Mouse (Mus musculus) adrenal gland, adult 18-20 months (tissue): ENCODE results near the gene Olfr1306. TPM values are rescaled to one million over a fixed set of nuclear protein-coding genes. Genes with fewer than 3 reads are reported as not detected.

Experiments used
- DNase-seq, 2 experiments: peaks; one replicate each; pipeline ENCODE4 v3.0.0; 2021 to 2022; ENCODE audit warnings: low spot score in 2 of 2
- long read RNA-seq, 2 experiments: library from polyadenylated mRNA; stranded (forward); transcript quantifications; one replicate each; pipeline ENCODE4 v2.0.0; 2021
- total RNA-seq, 2 experiments: library from RNA; stranded (reverse); gene quantifications; 1 replicate in 1 of 2; 2 replicates in 1 of 2; pipeline ENCODE4 v1.2.3; 2021

The Olfr1306 gene
- total RNA-seq = not detected
- long read RNA-seq, experiment 1 = 0 reads
- long read RNA-seq, experiment 2 = 0 reads

DNA sequence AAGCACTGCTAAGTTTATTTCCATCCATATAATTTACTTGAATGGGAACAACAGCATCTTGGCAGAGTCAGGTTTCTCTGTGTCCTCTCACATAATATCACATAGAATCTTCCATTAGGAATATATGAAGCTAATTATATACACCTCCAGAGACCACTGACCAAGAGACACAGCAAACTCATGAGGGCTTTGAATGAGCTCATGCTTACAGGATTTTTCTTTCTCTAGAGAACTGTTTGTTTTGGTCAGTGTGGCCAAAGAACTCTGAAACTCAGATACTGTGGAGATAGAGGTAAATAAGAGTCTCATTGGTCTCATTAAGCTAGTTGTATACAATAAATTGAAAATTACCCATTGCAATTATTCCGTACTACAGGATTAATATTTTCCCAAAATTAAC, at the start of gene Olfr1306:
Gene Olfr1306 (minus strand): TSS at position 101 of the 400 bp plus-strand sequence.
- DNase-seq = no peak

DNA sequence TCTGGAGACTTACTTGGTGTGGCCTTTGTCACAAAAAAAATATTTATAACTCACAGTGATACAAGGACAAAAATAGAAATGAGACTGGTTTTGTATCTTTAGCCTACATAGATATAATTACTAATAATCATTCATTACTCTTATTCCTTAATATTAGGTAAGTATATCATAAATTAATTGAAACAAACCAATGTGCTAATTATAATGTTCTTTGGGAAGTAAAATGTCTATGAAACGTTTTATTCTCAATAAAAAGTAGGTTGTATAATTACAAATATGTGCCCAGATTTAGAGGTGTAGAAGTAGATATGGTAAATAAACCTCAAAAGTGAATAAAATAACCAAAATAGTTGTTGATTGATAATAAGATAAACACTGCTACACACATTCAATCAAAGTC, 48.8 kb upstream of the Olfr1306 start, which contains the start of gene Olfr1308:
Gene Olfr1308 (minus strand): TSS at position 101 of the 400 bp plus-strand sequence.
- no peak for DNase-seq

DNA sequence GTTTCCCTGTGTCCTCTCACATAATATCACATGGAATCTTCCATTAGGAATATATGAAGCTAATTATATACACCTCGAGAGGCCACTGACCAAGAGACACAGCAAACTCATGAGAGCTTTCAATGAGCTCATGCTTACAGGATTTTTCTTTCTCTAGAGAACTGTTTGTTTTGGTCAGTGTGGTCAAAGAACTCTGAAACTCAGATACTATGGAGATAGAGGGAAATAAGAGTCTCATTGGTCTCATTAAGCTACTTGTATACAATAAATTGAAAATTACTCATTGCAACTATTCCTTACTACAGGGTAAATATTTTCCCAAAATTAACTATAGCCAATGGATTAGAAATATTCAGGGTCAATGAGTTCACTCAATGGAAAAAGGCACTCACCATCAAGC, 33.3 kb upstream of the Olfr1306 start, which contains the start of gene Olfr1307:
Gene Olfr1307 (minus strand): TSS at position 101 of the 400 bp plus-strand sequence.
- no peak for DNase-seq

GRCm38 (mm10) chr2:111877049-111877448, 39.0 kb downstream of the Olfr1306 start, which contains the start of gene Olfr1305:
TSS of gene Olfr1305 (minus strand) at chr2:111877149.
- no peak for DNase-seq

Other genes with a start within 250 kb of the Olfr1306 start
- gene Olfr1301, start 165.3 kb downstream of the Olfr1306 start, total RNA-seq = not detected
- gene Olfr1302, start 138.8 kb downstream of the Olfr1306 start, total RNA-seq = not detected
- not detected for gene Olfr1303, start 95.9 kb downstream of the Olfr1306 start, total RNA-seq
- not detected for gene Olfr1305, start 39.1 kb downstream of the Olfr1306 start, total RNA-seq
- not detected for gene Olfr1307, start 33.2 kb upstream of the Olfr1306 start, total RNA-seq
- gene Olfr1308, start 48.7 kb upstream of the Olfr1306 start, total RNA-seq = not detected
- gene Olfr1309, start 74.0 kb upstream of the Olfr1306 start, total RNA-seq = not detected
- not detected for gene Olfr1310, start 96.4 kb upstream of the Olfr1306 start, total RNA-seq
- gene Olfr1311, start 108.1 kb upstream of the Olfr1306 start, total RNA-seq = not detected
- not detected for gene Olfr1312, start 134.0 kb upstream of the Olfr1306 start, total RNA-seq
- gene Olfr1313, start 161.6 kb upstream of the Olfr1306 start, total RNA-seq = not detected
- gene Olfr1314, start 180.5 kb upstream of the Olfr1306 start, total RNA-seq = not detected
- not detected for gene Olfr1315-ps1, start 199.2 kb upstream of the Olfr1306 start, total RNA-seq
- gene Olfr1316, start 218.7 kb upstream of the Olfr1306 start, total RNA-seq = not detected
- gene Olfr1317, start 224.1 kb upstream of the Olfr1306 start, total RNA-seq = not detected
- gene Olfr1318, start 237.9 kb upstream of the Olfr1306 start, total RNA-seq = not detected